Mouse (Mus musculus): ENCODE measurements around the gene Scamp2. TPM values are rescaled to one million over a fixed set of nuclear protein-coding genes. Genes with fewer than 3 reads are reported as not detected.

The Scamp2 gene
- polyA plus RNA-seq (2014; fragmentation: Nextera tagmentation; extraction: Ambion mirVana) = 53.3 and 54.9 TPM in 2 replicates

- H3K27ac ChIP-seq (ENCODE audit: low read depth, low read length) = peak within 1 kb of the TSS; percentile 54; the same call in 1 of the 2 replicates
- WGBS (ENCODE audit: insufficient replicate concordance) = under 1% methylated on average over 37 of the region's 37 CpGs
- H3K9me3 ChIP-seq (replicated peaks; ENCODE audit: control insufficient read depth, low read length) = no peaks in the 10 kb centered on the region
- peak within 1 kb of the TSS; percentile 79 for H3K4me3 ChIP-seq (ENCODE audit: low read depth, low read length)
- peak within 1 kb of the TSS; percentile 85 for H3K9ac ChIP-seq (ENCODE audit: low read depth, low read length)
- no peaks in the 10 kb centered on the region for H3K27me3 ChIP-seq (ENCODE audit: control insufficient read depth, insufficient read depth, low read length)
- peaks cover 25% of the 10 kb centered on the region for H3K4me1 ChIP-seq (ENCODE audit: control insufficient read depth, insufficient read depth, low read length)
- peak within 1 kb of the TSS; percentile 89 for H3K4me2 ChIP-seq
- no peaks in the 10 kb centered on the region for H3K36me3 ChIP-seq (ENCODE audit: control insufficient read depth, insufficient read depth, low read length)
- peak; percentile 98 for ATAC-seq (replicated peaks; ENCODE audit: insufficient number of reproducible peaks, low FRiP score, low TSS enrichment)
Measured at GRCm38 (mm10) chr9:57560861-57561710, at the start of gene Scamp2. Gene Scamp2 (plus strand): TSS chr9:57560943.

GRCm38 (mm10) chr9:57517113-57517512 is 43.6 kb upstream of the Scamp2 start:
- ATAC-seq (replicated peaks; ENCODE audit: insufficient number of reproducible peaks, low FRiP score, low TSS enrichment) = no peak
- no peak overlapping the region for H3K9ac ChIP-seq (ENCODE audit: low read depth, low read length)
- 10% methylated on average over 3 of the region's 3 CpGs for WGBS (ENCODE audit: insufficient replicate concordance)

GRCm38 (mm10) chr9:57520375-57521055 is 40.2 kb upstream of the Scamp2 start:
- H3K4me1 ChIP-seq (ENCODE audit: control insufficient read depth, insufficient read depth, low read length) = peaks cover 3% of the 10 kb centered on the region; the same call in 1 of the 2 replicates
- 27% methylated on average over 16 of the region's 16 CpGs for WGBS (ENCODE audit: insufficient replicate concordance)
- H3K27me3 ChIP-seq (ENCODE audit: control insufficient read depth, insufficient read depth, low read length) = no peaks in the 10 kb centered on the region
- H3K36me3 ChIP-seq (ENCODE audit: control insufficient read depth, insufficient read depth, low read length) = no peaks in the 10 kb centered on the region
- H3K9ac ChIP-seq (ENCODE audit: low read depth, low read length) = peak overlapping the region; percentile 99
- peak overlapping the region; percentile 99 for H3K27ac ChIP-seq (ENCODE audit: low read depth, low read length)
- H3K9me3 ChIP-seq (replicated peaks; ENCODE audit: control insufficient read depth, low read length) = 0 out of 2 replicates have a peak, but pooled peaks cover 2% of the 10 kb centered on the region
- H3K4me2 ChIP-seq = peak overlapping the region; percentile 76
- no peak for ATAC-seq (replicated peaks; ENCODE audit: insufficient number of reproducible peaks, low FRiP score, low TSS enrichment)
- peak overlapping the region; percentile 100 for H3K4me3 ChIP-seq (ENCODE audit: low read depth, low read length)

More at GRCm38 (mm10) chr9:57517113-57517512, 43.6 kb upstream of the Scamp2 start:
- no peaks in the 10 kb centered on the region for H3K27me3 ChIP-seq (ENCODE audit: control insufficient read depth, insufficient read depth, low read length)
- no peak overlapping the region for H3K4me3 ChIP-seq (ENCODE audit: low read depth, low read length)
- H3K4me1 ChIP-seq (ENCODE audit: control insufficient read depth, insufficient read depth, low read length) = no peaks in the 10 kb centered on the region
- no peak overlapping the region for H3K4me2 ChIP-seq
- 0 out of 2 replicates have a peak, but pooled peaks cover 2% of the 10 kb centered on the region for H3K9me3 ChIP-seq (replicated peaks; ENCODE audit: control insufficient read depth, low read length)
- no peaks in the 10 kb centered on the region for H3K36me3 ChIP-seq (ENCODE audit: control insufficient read depth, insufficient read depth, low read length)
- no peak overlapping the region for H3K27ac ChIP-seq (ENCODE audit: low read depth, low read length)

GRCm38 (mm10) chr9:57521056-57521911 is 39.5 kb upstream of the Scamp2 start, which contains the start of gene Cox5a:
Gene Cox5a (plus strand): TSS chr9:57521274.
- 0 out of 2 replicates have a peak, but pooled peaks cover 2% of the 10 kb centered on the region for H3K9me3 ChIP-seq (replicated peaks; ENCODE audit: control insufficient read depth, low read length)
- H3K27ac ChIP-seq (ENCODE audit: low read depth, low read length) = peak within 1 kb of the TSS; percentile 99
- peak within 1 kb of the TSS; percentile 76 for H3K4me2 ChIP-seq
- no peaks in the 10 kb centered on the region for H3K27me3 ChIP-seq (ENCODE audit: control insufficient read depth, insufficient read depth, low read length)
- no peaks in the 10 kb centered on the region for H3K36me3 ChIP-seq (ENCODE audit: control insufficient read depth, insufficient read depth, low read length)
- under 1% methylated on average over 95 of the region's 95 CpGs for WGBS (ENCODE audit: insufficient replicate concordance)
- peak within 1 kb of the TSS; percentile 100 for H3K4me3 ChIP-seq (ENCODE audit: low read depth, low read length)
- peaks cover 3% of the 10 kb centered on the region; the same call in 1 of the 2 replicates for H3K4me1 ChIP-seq (ENCODE audit: control insufficient read depth, insufficient read depth, low read length)
- peak; percentile 95 for ATAC-seq (replicated peaks; ENCODE audit: insufficient number of reproducible peaks, low FRiP score, low TSS enrichment)
- peak within 1 kb of the TSS; percentile 99 for H3K9ac ChIP-seq (ENCODE audit: low read depth, low read length)

GRCm38 (mm10) chr9:57522114-57522860 is 38.5 kb upstream of the Scamp2 start:
- Histone ChIP-seq H3K36me3 (ENCODE audit: control insufficient read depth, insufficient read depth, low read length) (no peaks in the 10 kb centered on the region), H3K9ac (ENCODE audit: low read depth, low read length) (peak overlapping the region; percentile 99), H3K4me1 (ENCODE audit: control insufficient read depth, insufficient read depth, low read length) (peaks cover 3% of the 10 kb centered on the region; the same call in 1 of the 2 replicates), H3K27ac (ENCODE audit: low read depth, low read length) (peak overlapping the region; percentile 99), H3K4me3 (ENCODE audit: low read depth, low read length) (peak overlapping the region; percentile 100), H3K27me3 (ENCODE audit: control insufficient read depth, insufficient read depth, low read length) (no peaks in the 10 kb centered on the region), H3K4me2 (peak overlapping the region; percentile 76), H3K9me3 (replicated peaks; ENCODE audit: control insufficient read depth, low read length) (0 out of 2 replicates have a peak, but pooled peaks cover 2% of the 10 kb centered on the region)
- no peak for ATAC-seq (replicated peaks; ENCODE audit: insufficient number of reproducible peaks, low FRiP score, low TSS enrichment)
- 26% methylated on average over 7 of the region's 7 CpGs for WGBS (ENCODE audit: insufficient replicate concordance)

- H3K27ac ChIP-seq (ENCODE audit: low read depth, low read length) = no peak overlapping the region
Measured at GRCm38 (mm10) chr9:57522861-57523246, 37.9 kb upstream of the Scamp2 start.

GRCm38 (mm10) chr9:57523754-57524153 is 37.0 kb upstream of the Scamp2 start:
- Histone ChIP-seq H3K9me3 (replicated peaks; ENCODE audit: control insufficient read depth, low read length) (0 out of 2 replicates have a peak, but pooled peaks cover under 1% of the 10 kb centered on the region), H3K27ac (ENCODE audit: low read depth, low read length) (no peak overlapping the region), H3K4me3 (ENCODE audit: low read depth, low read length) (no peak overlapping the region), H3K9ac (ENCODE audit: low read depth, low read length) (no peak overlapping the region), H3K27me3 (ENCODE audit: control insufficient read depth, insufficient read depth, low read length) (no peaks in the 10 kb centered on the region), H3K36me3 (ENCODE audit: control insufficient read depth, insufficient read depth, low read length) (peaks cover 2% of the 10 kb centered on the region; the same call in 1 of the 2 replicates), H3K4me2 (no peak overlapping the region), H3K4me1 (ENCODE audit: control insufficient read depth, insufficient read depth, low read length) (peaks cover 3% of the 10 kb centered on the region; the same call in 1 of the 2 replicates)
- WGBS (ENCODE audit: insufficient replicate concordance) = 83% methylated on average over 1 of the region's 1 CpGs
- no peak for ATAC-seq (replicated peaks; ENCODE audit: insufficient number of reproducible peaks, low FRiP score, low TSS enrichment)

More at GRCm38 (mm10) chr9:57522861-57523246, 37.9 kb upstream of the Scamp2 start:
- peak overlapping the region; percentile 100 for H3K4me3 ChIP-seq (ENCODE audit: low read depth, low read length)
- H3K4me2 ChIP-seq = peak overlapping the region; percentile 76
- no peak for ATAC-seq (replicated peaks; ENCODE audit: insufficient number of reproducible peaks, low FRiP score, low TSS enrichment)
- 0 out of 2 replicates have a peak, but pooled peaks cover 2% of the 10 kb centered on the region for H3K9me3 ChIP-seq (replicated peaks; ENCODE audit: control insufficient read depth, low read length)
- no peak overlapping the region for H3K9ac ChIP-seq (ENCODE audit: low read depth, low read length)
- peaks cover 3% of the 10 kb centered on the region; the same call in 1 of the 2 replicates for H3K4me1 ChIP-seq (ENCODE audit: control insufficient read depth, insufficient read depth, low read length)
- no peaks in the 10 kb centered on the region for H3K36me3 ChIP-seq (ENCODE audit: control insufficient read depth, insufficient read depth, low read length)
- H3K27me3 ChIP-seq (ENCODE audit: control insufficient read depth, insufficient read depth, low read length) = no peaks in the 10 kb centered on the region
- WGBS (ENCODE audit: insufficient replicate concordance) = 64% methylated on average over 4 of the region's 4 CpGs
